7 mouse cellular contexts compared by ENCODE assay signal in genomic region chr2:53330680-53331079, GRCm38 (mm10).
DNase-seq lines count a peak whose midpoint lies in the region; ATAC-seq and TF ChIP-seq lines count a peak whose summit lies in the region.

No protein-coding gene starts in this region.

- TF ChIP-seq EP300 in liver, embryonic 14.5 days (IDR thresholded peaks at IDR 0.05; ENCODE audit: low read depth), result no peak
- no peak for TF ChIP-seq EP300 in stomach, postnatal 0 days (optimal IDR thresholded peaks at IDR 0.05)

- H3K4me3 ChIP-seq in liver, embryonic 12.5 days, result no peak overlapping the region
- H3K4me3 ChIP-seq in cortical plate, adult 2 months (ENCODE audit: insufficient read depth, low read length), result no peak overlapping the region
- no peak overlapping the region for H3K4me3 ChIP-seq in intestine, embryonic 15.5 days (replicated peaks)
- H3K4me3 ChIP-seq in liver, embryonic 14.5 days (ENCODE audit: insufficient read depth in 1 of 2, low read depth in 2 of 2, low read length in 2 of 2), result no peak overlapping the region
- H3K4me3 ChIP-seq in stomach, postnatal 0 days (ENCODE audit: low read depth, low read length), result no peak overlapping the region

- H3K4me2 ChIP-seq in liver, embryonic 12.5 days, result no peak overlapping the region
- no peak overlapping the region for H3K4me2 ChIP-seq in intestine, embryonic 15.5 days (replicated peaks)
- no peak overlapping the region for H3K4me2 ChIP-seq in liver, embryonic 14.5 days (ENCODE audit: low read depth)
- H3K4me2 ChIP-seq in stomach, postnatal 0 days (replicated peaks; ENCODE audit: low read depth), result no peak overlapping the region

- no peak for ATAC-seq in liver, embryonic 12.5 days
- peak; percentile 56 for ATAC-seq in intestine, embryonic 15.5 days
- no peak for ATAC-seq in liver, embryonic 14.5 days (ENCODE audit: insufficient read depth)
- no peak for ATAC-seq in stomach, postnatal 0 days (ENCODE audit: low FRiP score, low TSS enrichment)

- no peaks in the 10 kb centered on the region for H3K36me3 ChIP-seq in liver, embryonic 12.5 days
- no peaks in the 10 kb centered on the region for H3K36me3 ChIP-seq in intestine, embryonic 15.5 days
- H3K36me3 ChIP-seq in liver, embryonic 14.5 days (replicated peaks; ENCODE audit: control insufficient read depth, insufficient read depth, low read depth), result no peaks in the 10 kb centered on the region
- no peaks in the 10 kb centered on the region for H3K36me3 ChIP-seq in stomach, postnatal 0 days (ENCODE audit: control insufficient read depth, insufficient read depth, low read length)

- no peak overlapping the region for H3K27ac ChIP-seq in liver, embryonic 12.5 days
- H3K27ac ChIP-seq in cortical plate, adult 2 months (ENCODE audit: insufficient read depth, low read length), result no peak overlapping the region
- no peak overlapping the region for H3K27ac ChIP-seq in intestine, embryonic 15.5 days
- no peak overlapping the region for H3K27ac ChIP-seq in liver, embryonic 14.5 days
- no peak overlapping the region for H3K27ac ChIP-seq in stomach, postnatal 0 days (replicated peaks)

- TF ChIP-seq CTCF in cortical plate, adult 2 months (IDR thresholded peaks at IDR 0.05; ENCODE audit: extremely low read depth, insufficient read depth, low read length), result peak; percentile 65
- peak; percentile 35 for TF ChIP-seq CTCF in liver, embryonic 14.5 days (IDR thresholded peaks at IDR 0.05; ENCODE audit: low read depth)
- TF ChIP-seq CTCF in stomach, postnatal 0 days (IDR thresholded peaks at IDR 0.05; ENCODE audit: low read depth), result peak; percentile 73

- H3K27me3 ChIP-seq in liver, embryonic 12.5 days (replicated peaks), result no peaks in the 10 kb centered on the region
- H3K27me3 ChIP-seq in intestine, embryonic 15.5 days (replicated peaks), result no peaks in the 10 kb centered on the region
- H3K27me3 ChIP-seq in liver, embryonic 14.5 days (ENCODE audit: control insufficient read depth, insufficient read depth, low read length), result no peaks in the 10 kb centered on the region
- no peaks in the 10 kb centered on the region for H3K27me3 ChIP-seq in stomach, postnatal 0 days (ENCODE audit: control insufficient read depth, insufficient read depth, low read length)

- TF ChIP-seq POLR2A in cortical plate, adult 2 months (IDR thresholded peaks at IDR 0.05; ENCODE audit: extremely low read depth, insufficient read depth, low read length), result no peak

- H3K9me3 ChIP-seq in liver, embryonic 12.5 days (replicated peaks), result no peaks in the 10 kb centered on the region
- no peaks in the 10 kb centered on the region for H3K9me3 ChIP-seq in intestine, embryonic 15.5 days
- H3K9me3 ChIP-seq in liver, embryonic 14.5 days (ENCODE audit: control insufficient read depth, low read length), result no peaks in the 10 kb centered on the region
- no peaks in the 10 kb centered on the region for H3K9me3 ChIP-seq in stomach, postnatal 0 days (ENCODE audit: control insufficient read depth, low read length)

- H3K9ac ChIP-seq in liver, embryonic 12.5 days, result no peak overlapping the region
- no peak overlapping the region for H3K9ac ChIP-seq in intestine, embryonic 15.5 days
- no peak overlapping the region for H3K9ac ChIP-seq in liver, embryonic 14.5 days (replicated peaks)
- H3K9ac ChIP-seq in stomach, postnatal 0 days (ENCODE audit: low read length), result no peak overlapping the region

- peak; percentile 13 for DNase-seq in liver
- peak; percentile 18 for DNase-seq in WW6 (ENCODE audit: low read depth, low spot score)
- DNase-seq in liver, embryonic 14.5 days (ENCODE audit: low read depth in 3 of 3, low spot score in 3 of 3), result no peak
- peak; percentile 14 for DNase-seq in stomach, postnatal 0 days (ENCODE audit: low spot score)

- WGBS in liver, embryonic 12.5 days (ENCODE audit: insufficient replicate concordance), result 42% methylated on average over 6 of the region's 6 CpGs
- WGBS in intestine, embryonic 15.5 days, result 47% methylated on average over 6 of the region's 6 CpGs
- WGBS in liver, embryonic 14.5 days (ENCODE audit: insufficient replicate concordance), result 32% methylated on average over 6 of the region's 6 CpGs
- WGBS in stomach, postnatal 0 days, result 39% methylated on average over 6 of the region's 6 CpGs

- no peaks in the 10 kb centered on the region for H3K4me1 ChIP-seq in liver, embryonic 12.5 days
- no peaks in the 10 kb centered on the region for H3K4me1 ChIP-seq in cortical plate, adult 2 months (ENCODE audit: control insufficient read depth, insufficient read depth, low read length)
- no peaks in the 10 kb centered on the region for H3K4me1 ChIP-seq in intestine, embryonic 15.5 days (replicated peaks)
- H3K4me1 ChIP-seq in liver, embryonic 14.5 days (replicated peaks; ENCODE audit: control insufficient read depth in 2 of 2, insufficient read depth in 2 of 2, low read length in 1 of 2), result no peaks in the 10 kb centered on the region
- H3K4me1 ChIP-seq in stomach, postnatal 0 days (replicated peaks; ENCODE audit: control insufficient read depth, insufficient read depth), result no peaks in the 10 kb centered on the region

Comparison
In these comparisons a context has a peak if more than half of its experiments do, and no peak if none do; other contexts are left out.
1. DNase-seq: peak in liver (single experiment), WW6 (single experiment) and stomach, postnatal 0 days (single experiment); none in liver, embryonic 14.5 days (0 of 3).
2. Peak in every context shown above with its lines, with median percentiles within 50 percentile points of each other: CTCF ChIP-seq.